Mouse (Mus musculus) hindbrain, postnatal 0 days (tissue): Measurements from ENCODE around the gene Zfp738. TPM values are rescaled to one million over a fixed set of nuclear protein-coding genes. Genes with fewer than 3 reads are reported as not detected.
"Not testable (repeated sequence)": the region's sequence is repeated elsewhere in the genome, so short reads cannot be mapped to it uniquely, and the experiment has no call there.

ENCODE experiments used
- ATAC-seq: fragments of 200-750 bp; cut with Nextera tagmentation; 2 replicates; pipeline ENCODE4 v1.8.0; 2017; ENCODE audit warnings: mild to moderate bottlenecking, moderate TSS enrichment, moderate library complexity
- DNase-seq: peaks from one replicate; pipeline ENCODE4 v3.0.0-alpha.2; 2015; ENCODE audit warnings: low spot score
- H3K27ac ChIP-seq: fragments of 300-500 bp; sonication (generic); 2 replicates; pipeline ENCODE4 v1.5.1; 2014; ENCODE audit warnings: mild to moderate bottlenecking
- H3K27me3 ChIP-seq: fragments of 300-500 bp; sonication (generic); 2 replicates; pipeline ENCODE4 v1.6.1; 2014; ENCODE audit warnings: low read length, mixed read lengths; ENCODE audit not compliant: insufficient read depth
- H3K36me3 ChIP-seq: fragments of 300-500 bp; sonication (generic); 2 replicates; pipeline ENCODE4 v1.6.1; 2014; ENCODE audit warnings: low read length, mixed read lengths; ENCODE audit not compliant: insufficient read depth
- H3K4me1 ChIP-seq: fragments of 300-500 bp; sonication (generic); 2 replicates; pipeline ENCODE4 v1.6.1; 2014; ENCODE audit warnings: antibody characterized with exemption, low read length, mixed read lengths; ENCODE audit not compliant: insufficient read depth
- H3K4me2 ChIP-seq: fragments of 300-500 bp; sonication (generic); 2 replicates; pipeline ENCODE4 v1.6.1; 2014; ENCODE audit warnings: low read depth, mild to moderate bottlenecking, low read length, moderate library complexity, mixed read lengths
- H3K4me3 ChIP-seq: fragments of 300-500 bp; sonication (generic); 2 replicates; pipeline ENCODE4 v1.5.1; 2014; ENCODE audit warnings: low read length
- H3K9ac ChIP-seq: fragments of 300-500 bp; sonication (generic); replicated peaks from 2 replicates; pipeline ENCODE4 v1.6.1; 2014; ENCODE audit warnings: mild to moderate bottlenecking, low read length, moderate library complexity, mixed read lengths
- H3K9me3 ChIP-seq: fragments of 300-500 bp; sonication (generic); 2 replicates; pipeline ENCODE4 v1.6.1; 2016; ENCODE audit warnings: low read length, mixed read lengths
- CTCF ChIP-seq: IDR thresholded peaks from 2 replicates; pipeline ENCODE4 v1.5.1; 2016; ENCODE audit warnings: antibody characterized with exemption, control low read depth, low read depth
- WGBS: fragments of 180-500 bp; shearing (Covaris S2); extraction: QIAGEN DNeasy Blood & Tissue Kit; methylation state at CpG from one replicate; pipeline ENCODE4 v1.1.7; 2014; 5-methylcytosine and 5-hydroxymethylcytosine counted together
- polyA plus RNA-seq: library from polyadenylated mRNA; unstranded; fragments of >200 nt; fragmentation: Nextera tagmentation; extraction: Ambion mirVana; gene quantifications from 2 replicates; pipeline ENCODE4 v1.2.1, GENCODE M21; 2015
- total RNA-seq: library from RNA; depleted of rRNA; stranded (reverse); fragments of >200 nt; gene quantifications from 2 replicates; pipeline ENCODE4 v1.2.3, GENCODE M21; 2014; rRNA removed

The Zfp738 gene
- total and polyA plus RNA-seq, 2 experiments from 2014 or later = 9.7 to 18.6 TPM

DNA sequence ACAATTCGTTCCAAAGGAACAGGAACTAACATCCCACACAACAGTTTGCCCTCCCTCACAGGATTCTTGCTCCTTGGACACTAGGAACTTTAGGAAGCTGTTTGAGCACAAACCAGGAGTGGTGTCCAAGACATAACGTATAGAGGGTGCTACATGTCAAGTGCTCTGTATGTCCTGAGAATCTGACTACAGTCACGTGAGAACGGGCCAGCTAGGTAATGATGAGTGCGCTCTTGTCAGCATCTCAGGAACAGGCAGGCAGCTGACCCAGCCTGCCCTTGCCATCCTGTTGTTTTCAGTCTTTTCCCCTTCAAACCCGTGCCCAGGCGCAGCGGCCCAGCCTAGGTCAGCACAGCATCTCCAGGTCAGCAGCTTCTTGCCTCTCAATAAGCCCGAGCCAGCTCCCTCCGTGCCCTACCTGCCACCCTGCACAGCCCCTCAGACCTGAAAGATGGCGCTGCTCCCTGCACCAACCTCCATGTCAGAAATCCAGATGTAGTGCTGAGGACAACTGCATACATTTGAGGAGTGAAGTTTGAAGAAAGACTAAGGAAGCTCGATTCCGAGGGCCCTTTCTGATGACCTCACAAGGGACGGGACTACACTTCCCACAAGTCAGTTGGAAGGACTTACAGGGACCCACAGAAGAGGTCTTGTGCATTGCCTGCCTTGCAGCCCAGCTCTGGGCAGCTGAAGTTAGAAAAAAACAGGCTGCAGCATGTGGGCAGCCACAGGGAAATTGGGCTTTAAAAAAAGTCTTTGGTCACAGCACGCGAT lies 3.7 kb downstream of the Zfp738 start:
- not testable (repeated sequence) for H3K4me1 ChIP-seq, H3K9me3 ChIP-seq, H3K27me3 ChIP-seq, H3K36me3 ChIP-seq
- WGBS = 10% methylated on average over 16 of the region's 16 CpGs
- Histone ChIP-seq H3K4me3 (peak overlapping the region; percentile 72), H3K4me2 (peak overlapping the region; percentile 66), H3K27ac (peak overlapping the region; percentile 56; the same call in 1 of the 2 replicates), H3K9ac (peak overlapping the region; percentile 74)
- peak; percentile 93 for DNase-seq
- TF ChIP-seq CTCF = peak; percentile 27
- ATAC-seq = peak; percentile 100

- Histone ChIP-seq H3K9ac (no peak overlapping the region), H3K4me1 (no peaks in the 10 kb centered on the region), H3K9me3 (no peaks in the 10 kb centered on the region), H3K4me3 (no peak overlapping the region), H3K27ac (no peak overlapping the region), H3K36me3 (no peaks in the 10 kb centered on the region; the same call in 1 of the 2 replicates), H3K4me2 (no peak overlapping the region), H3K27me3 (no peaks in the 10 kb centered on the region)
- no peak for ATAC-seq
- TF ChIP-seq CTCF = no peak
- WGBS = 97% methylated on average over 2 of the region's 2 CpGs
- no peak for DNase-seq
Observed at GRCm38 (mm10) chr13:67674902-67675301, 12.0 kb downstream of the Zfp738 start.

GRCm38 (mm10) chr13:67652496-67652895 lies 34.4 kb downstream of the Zfp738 start:
- Histone ChIP-seq H3K27me3 (no peaks in the 10 kb centered on the region), H3K4me1 (no peaks in the 10 kb centered on the region), H3K9ac (no peak overlapping the region), H3K36me3 (no peaks in the 10 kb centered on the region), H3K4me3 (no peak overlapping the region), H3K27ac (no peak overlapping the region), H3K9me3 (no peaks in the 10 kb centered on the region), H3K4me2 (no peak overlapping the region)
- 35% methylated on average over 3 of the region's 3 CpGs for WGBS
- ATAC-seq (no peak), DNase-seq (no peak)
- TF ChIP-seq CTCF = no peak

DNA sequence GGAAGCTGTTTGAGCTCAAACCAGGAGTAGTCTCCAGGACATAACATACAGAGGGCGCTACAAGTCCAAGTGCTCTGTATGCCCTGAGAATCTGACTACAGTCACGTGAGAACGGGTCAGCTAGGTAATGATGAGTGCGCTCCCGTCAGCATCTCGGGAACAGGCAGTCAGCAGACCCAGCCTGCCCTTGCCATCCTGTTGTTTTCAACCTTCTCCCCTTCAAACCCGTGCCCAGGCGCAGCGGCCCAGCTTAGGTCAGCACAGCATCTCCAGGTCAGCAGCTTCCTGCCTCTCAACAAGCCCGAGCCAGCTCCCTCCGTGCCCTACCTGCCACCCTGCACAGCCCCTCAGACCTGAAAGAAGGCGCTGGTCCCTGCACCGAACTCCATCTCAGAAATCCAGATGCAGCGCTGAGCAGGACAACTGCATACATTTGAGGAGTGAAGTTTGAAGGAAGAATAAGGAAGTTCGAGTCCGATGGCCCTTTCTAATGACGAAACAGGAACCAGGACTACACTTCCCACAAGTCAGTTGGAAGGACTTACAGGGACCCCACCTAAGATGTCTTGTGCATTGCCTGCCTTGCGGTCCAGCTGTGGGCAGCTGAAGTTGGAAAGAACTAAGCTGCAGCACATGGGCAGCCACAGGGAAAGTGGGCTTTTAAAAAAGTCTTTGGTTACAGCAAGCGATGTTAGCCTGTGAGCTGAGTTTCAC lies 49.4 kb downstream of the Zfp738 start, which contains the start of the genes Gm49345 and Zfp729a:
TSS of gene Gm49345 (minus strand) at position 476 of the 714 bp plus-strand sequence.
TSS of gene Zfp729a (minus strand) at position 498 of the 714 bp plus-strand sequence.
- ATAC-seq (peak; percentile 99), DNase-seq (peak; percentile 92)
- TF ChIP-seq CTCF = peak; percentile 80
- under 1% methylated on average over 19 of the region's 19 CpGs for WGBS
- Histone ChIP-seq H3K27me3 (no peaks in the 10 kb centered on the region), H3K27ac (peak within 1 kb of the TSS; percentile 83), H3K4me2 (peak within 1 kb of the TSS; percentile 58), H3K9me3 (no peaks in the 10 kb centered on the region), H3K4me1 (no peaks in the 10 kb centered on the region), H3K4me3 (peak within 1 kb of the TSS; percentile 86), H3K36me3 (no peaks in the 10 kb centered on the region), H3K9ac (peak within 1 kb of the TSS; percentile 54)

DNA sequence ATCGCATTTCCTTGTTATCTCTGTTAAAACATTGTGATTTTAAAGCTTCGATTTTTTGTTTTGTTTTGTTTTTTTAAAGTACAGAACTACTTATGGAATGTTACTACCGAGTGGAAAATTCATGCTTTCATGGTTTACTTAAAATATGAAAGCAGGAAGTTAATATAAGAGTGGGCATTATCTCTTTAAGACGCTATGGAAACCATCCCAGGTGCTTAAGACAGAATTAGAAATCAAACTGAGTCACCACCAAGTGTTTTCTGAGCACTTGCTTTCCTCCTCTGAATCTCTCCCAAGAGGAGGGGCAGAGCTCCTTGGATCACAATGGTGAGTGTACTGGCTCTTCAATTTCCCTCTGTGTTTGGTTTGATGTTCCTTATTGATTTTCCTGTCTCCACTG lies 76.8 kb downstream of the Zfp738 start:
- Histone ChIP-seq H3K4me1 (no peaks in the 10 kb centered on the region), H3K4me2 (peak overlapping the region; percentile 58; the same call in 1 of the 2 replicates), H3K4me3 (peak overlapping the region; percentile 72; the same call in 1 of the 2 replicates), H3K36me3 (no peaks in the 10 kb centered on the region), H3K27ac (no peak overlapping the region), H3K27me3 (no peaks in the 10 kb centered on the region), H3K9ac (no peak overlapping the region), H3K9me3 (no peaks in the 10 kb centered on the region)
- ATAC-seq (no peak), DNase-seq (no peak)
- WGBS = 92% methylated on average over 4 of the region's 4 CpGs
- TF ChIP-seq CTCF = no peak

- peak within 1 kb of the TSS; percentile 58 for H3K4me2 ChIP-seq
- H3K27ac ChIP-seq = peak within 1 kb of the TSS; percentile 81
- ATAC-seq (peak; percentile 96), DNase-seq (peak; percentile 92)
- no peaks in the 10 kb centered on the region for H3K9me3 ChIP-seq
- H3K27me3 ChIP-seq = no peaks in the 10 kb centered on the region
- H3K36me3 ChIP-seq = no peaks in the 10 kb centered on the region
- peak within 1 kb of the TSS; percentile 53 for H3K9ac ChIP-seq
- TF ChIP-seq CTCF = peak; percentile 70
- 3% methylated on average over 20 of the region's 20 CpGs for WGBS
- H3K4me3 ChIP-seq = peak within 1 kb of the TSS; percentile 72
- H3K4me1 ChIP-seq = no peaks in the 10 kb centered on the region
Observed at GRCm38 (mm10) chr13:67609066-67609876, 77.6 kb downstream of the Zfp738 start, which contains the start of gene Zfp729b. TSS of gene Zfp729b (minus strand) at chr13:67609707.

Other genes starting within 250 kb of the Zfp738 start
- gene Zfp874a, start 235.4 kb downstream of the Zfp738 start, total RNA-seq = 4.0 and 12.6 TPM in 2 replicates
- gene Zfp874a, start 235.4 kb downstream of the Zfp738 start, polyA plus RNA-seq = 3.5 and 3.9 TPM in 2 replicates
- 9.7 and 12.7 TPM in 2 replicates for gene Zfp874b, start 202.8 kb downstream of the Zfp738 start, total RNA-seq
- gene Zfp874b, start 202.8 kb downstream of the Zfp738 start, polyA plus RNA-seq = 2.0 and 2.4 TPM in 2 replicates
- gene Zfp58, start 186.5 kb downstream of the Zfp738 start, total RNA-seq = 3.0 and 3.6 TPM in 2 replicates
- gene Zfp58, start 186.5 kb downstream of the Zfp738 start, polyA plus RNA-seq = 3.7 and 4.4 TPM in 2 replicates
- not detected in 2 replicates for gene Gm26965, start 160.9 kb downstream of the Zfp738 start, total RNA-seq
- 0.45 TPM in 1 of 2 replicates, not detected in the other for gene Gm26965, start 160.9 kb downstream of the Zfp738 start, polyA plus RNA-seq
- gene Zfp87, start 160.9 kb downstream of the Zfp738 start, total RNA-seq = 22.8 and 23.4 TPM in 2 replicates
- 27.0 and 33.3 TPM in 2 replicates for gene Zfp87, start 160.9 kb downstream of the Zfp738 start, polyA plus RNA-seq
- gene Zfp748, start 133.2 kb downstream of the Zfp738 start, total RNA-seq = 14.3 and 23.1 TPM in 2 replicates
- gene Zfp748, start 133.2 kb downstream of the Zfp738 start, polyA plus RNA-seq = 7.6 and 7.8 TPM in 2 replicates
- 4.1 and 5.2 TPM in 2 replicates for gene Zfp729b, start 77.4 kb downstream of the Zfp738 start, total RNA-seq
- gene Zfp729b, start 77.4 kb downstream of the Zfp738 start, polyA plus RNA-seq = 3.1 and 3.3 TPM in 2 replicates
- gene Gm49345, start 49.3 kb downstream of the Zfp738 start, total RNA-seq = not detected in 2 replicates
- gene Gm49345, start 49.3 kb downstream of the Zfp738 start, polyA plus RNA-seq = 1.7 and 2.0 TPM in 2 replicates
- 3.9 and 4.0 TPM in 2 replicates for gene Zfp729a, start 49.3 kb downstream of the Zfp738 start, total RNA-seq
- 1.9 and 3.3 TPM in 2 replicates for gene Zfp729a, start 49.3 kb downstream of the Zfp738 start, polyA plus RNA-seq
- gene Zfp65, start 42.1 kb upstream of the Zfp738 start, total RNA-seq = 8.5 and 10.0 TPM in 2 replicates
- gene Zfp65, start 42.1 kb upstream of the Zfp738 start, polyA plus RNA-seq = 4.2 and 5.1 TPM in 2 replicates
- 4.4 and 8.9 TPM in 2 replicates for gene Zfp85, start 68.2 kb upstream of the Zfp738 start, total RNA-seq
- gene Zfp85, start 68.2 kb upstream of the Zfp738 start, polyA plus RNA-seq = 2.9 and 4.6 TPM in 2 replicates
- 1.1 and 2.6 TPM in 2 replicates for gene Zfp493, start 92.6 kb upstream of the Zfp738 start, total RNA-seq
- gene Zfp493, start 92.6 kb upstream of the Zfp738 start, polyA plus RNA-seq = 1.1 and 1.9 TPM in 2 replicates
- gene Zfp273, start 126.7 kb upstream of the Zfp738 start, total RNA-seq = 4.4 and 5.1 TPM in 2 replicates
- gene Zfp273, start 126.7 kb upstream of the Zfp738 start, polyA plus RNA-seq = 7.8 and 8.7 TPM in 2 replicates
- 2.9 and 4.0 TPM in 2 replicates for gene Gm10037, start 144.0 kb upstream of the Zfp738 start, total RNA-seq
- gene Gm10037, start 144.0 kb upstream of the Zfp738 start, polyA plus RNA-seq = 4.7 and 4.8 TPM in 2 replicates
- not detected in 2 replicates for gene BC048507, start 176.3 kb upstream of the Zfp738 start, total RNA-seq
- not detected in 2 replicates for gene BC048507, start 176.3 kb upstream of the Zfp738 start, polyA plus RNA-seq